Mouse (Mus musculus): ENCODE results near the gene I0C0044D17Rik. TPM values are rescaled to one million over a fixed set of nuclear protein-coding genes. Genes with fewer than 3 reads are reported as not detected.
"Not testable (repeated sequence)": the region's sequence is repeated elsewhere in the genome, so short reads cannot be mapped to it uniquely, and the experiment has no call there.

The I0C0044D17Rik gene
- polyA plus RNA-seq, 1 experiment, result not detected

DNA sequence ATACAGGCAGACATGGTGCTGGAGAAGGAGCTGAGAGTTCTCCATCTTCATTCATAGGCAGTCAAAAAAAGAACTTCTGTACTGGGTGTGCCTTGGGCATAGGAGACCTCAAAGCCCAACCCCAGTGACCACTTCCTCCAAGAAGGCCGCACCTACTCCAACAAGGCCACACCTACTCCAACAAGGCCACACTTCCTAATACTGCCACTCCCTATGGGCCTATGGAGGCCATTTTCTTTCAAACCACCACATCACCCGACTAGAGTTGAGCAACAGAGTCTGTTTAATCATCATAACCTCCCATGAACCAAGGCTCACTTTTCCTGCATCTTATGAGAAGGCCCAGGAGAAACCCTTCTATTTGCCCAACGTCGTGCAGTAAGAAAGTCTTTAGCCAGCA, 21.6 kb upstream of the I0C0044D17Rik start:
- Histone ChIP-seq H3K4me3 (ENCODE audit: insufficient read depth, poor library complexity, severe bottlenecking) (no peak overlapping the region), H3K36me3 (ENCODE audit: control insufficient read depth, insufficient read depth) (no peaks in the 10 kb centered on the region), H3K79me3 (ENCODE audit: low read depth) (no peaks in the 10 kb centered on the region), H3K79me2 (ENCODE audit: control insufficient read depth, insufficient read depth) (no peaks in the 10 kb centered on the region), H3K27me3 (ENCODE audit: control insufficient read depth, insufficient read depth, insufficient read length) (no peaks in the 10 kb centered on the region), H3ac (ENCODE audit: control insufficient read depth, insufficient read length, low read depth) (no peak overlapping the region)
- no peak for TF ChIP-seq CEBPB (IDR thresholded peaks at IDR 0.05; ENCODE audit: low read depth)
- no peak for TF ChIP-seq CTCF (IDR thresholded peaks at IDR 0.05; ENCODE audit: control insufficient read depth, insufficient read depth, insufficient read length)
- no peak for TF ChIP-seq FOSL1 (IDR thresholded peaks at IDR 0.05; ENCODE audit: insufficient read depth, low read length, poor library complexity, severe bottlenecking)
- TF ChIP-seq MYOG (IDR thresholded peaks at IDR 0.05; ENCODE audit: control insufficient read depth, extremely low read depth, insufficient read length), result no peak
- no peak for TF ChIP-seq MYOD1 (IDR thresholded peaks at IDR 0.05; ENCODE audit: control insufficient read depth, insufficient read length, low read depth)
- no peak for TF ChIP-seq MAX (IDR thresholded peaks at IDR 0.05)
- TF ChIP-seq USF1 (IDR thresholded peaks at IDR 0.05; ENCODE audit: low read depth), result no peak

DNA sequence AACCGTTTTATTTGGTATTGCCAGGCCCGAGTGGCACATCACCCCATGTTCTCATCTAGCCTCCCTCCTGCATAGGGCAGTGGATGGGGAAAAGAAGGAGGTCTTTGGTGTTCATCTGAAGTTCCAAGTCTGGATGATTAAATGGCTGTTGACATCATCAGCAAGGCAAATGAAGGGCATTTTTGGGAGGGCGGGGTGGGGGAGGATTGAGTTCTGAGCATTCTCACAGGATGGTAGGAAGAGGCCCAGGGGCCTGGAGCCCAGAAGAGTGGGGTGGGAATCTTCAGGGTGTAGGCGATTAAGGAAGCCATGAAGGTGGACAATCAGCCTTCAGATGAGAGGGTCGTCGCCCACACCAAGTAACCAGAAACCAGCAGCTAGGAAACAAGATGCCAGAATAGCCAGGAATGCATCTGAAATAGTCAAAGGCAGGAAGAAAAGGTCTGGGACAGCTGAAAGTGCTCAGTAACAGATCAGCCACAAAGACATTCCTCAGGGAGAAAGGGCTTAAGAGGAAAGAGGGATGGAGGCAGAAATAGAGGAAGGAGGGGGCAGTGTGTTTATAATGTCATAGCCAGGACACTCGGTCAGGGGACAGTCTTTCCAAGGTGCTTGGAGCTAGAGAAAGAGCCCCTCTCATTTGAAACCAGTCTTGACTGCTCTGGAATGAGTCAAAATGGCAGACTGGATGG, 20.4 kb upstream of the I0C0044D17Rik start:
- Histone ChIP-seq H3K27me3 (ENCODE audit: control insufficient read depth, insufficient read depth, insufficient read length) (no peaks in the 10 kb centered on the region), H3K79me2 (ENCODE audit: control insufficient read depth, insufficient read depth) (no peaks in the 10 kb centered on the region), H3K36me3 (ENCODE audit: control insufficient read depth, insufficient read depth) (no peaks in the 10 kb centered on the region), H3K4me3 (ENCODE audit: insufficient read depth, poor library complexity, severe bottlenecking) (no peak overlapping the region), H3K79me3 (ENCODE audit: low read depth) (no peaks in the 10 kb centered on the region), H3ac (ENCODE audit: control insufficient read depth, insufficient read length, low read depth) (no peak overlapping the region)
- TF ChIP-seq USF1 (IDR thresholded peaks at IDR 0.05; ENCODE audit: low read depth) (no peak), MYOG (IDR thresholded peaks at IDR 0.05; ENCODE audit: control insufficient read depth, extremely low read depth, insufficient read length) (no peak), MYOD1 (IDR thresholded peaks at IDR 0.05; ENCODE audit: control insufficient read depth, insufficient read length, low read depth) (no peak), MAX (IDR thresholded peaks at IDR 0.05) (no peak), CTCF (IDR thresholded peaks at IDR 0.05; ENCODE audit: control insufficient read depth, insufficient read depth, insufficient read length) (no peak), FOSL1 (IDR thresholded peaks at IDR 0.05; ENCODE audit: insufficient read depth, low read length, poor library complexity, severe bottlenecking) (no peak), CEBPB (IDR thresholded peaks at IDR 0.05; ENCODE audit: low read depth) (no peak)

DNA sequence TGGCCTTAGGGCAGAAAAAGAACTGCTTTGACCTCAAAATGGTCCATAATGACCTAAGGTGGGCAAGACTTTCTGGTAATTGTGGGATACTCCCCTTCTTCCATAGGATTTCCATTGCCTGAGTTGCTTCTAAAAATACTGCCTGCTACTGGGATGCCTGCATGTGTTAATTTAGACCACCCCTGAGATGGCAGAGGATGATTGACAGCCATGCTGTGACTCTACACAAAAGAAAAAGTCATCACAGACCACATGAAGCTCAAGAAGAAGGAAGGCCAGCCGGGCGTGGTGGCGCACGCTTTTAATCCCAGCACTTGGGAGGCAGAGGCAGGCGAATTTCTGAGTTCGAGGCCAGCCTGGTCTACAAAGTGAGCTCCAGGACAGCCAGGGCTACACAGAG, 17.6 kb upstream of the I0C0044D17Rik start:
- not testable (repeated sequence) for H3ac ChIP-seq (ENCODE audit: control insufficient read depth, insufficient read length, low read depth); H3K36me3 ChIP-seq (ENCODE audit: control insufficient read depth, insufficient read depth); H3K79me2 ChIP-seq (ENCODE audit: control insufficient read depth, insufficient read depth); H3K79me3 ChIP-seq (ENCODE audit: low read depth); H3K4me3 ChIP-seq (ENCODE audit: insufficient read depth, poor library complexity, severe bottlenecking); H3K27me3 ChIP-seq (ENCODE audit: control insufficient read depth, insufficient read depth, insufficient read length)

DNA sequence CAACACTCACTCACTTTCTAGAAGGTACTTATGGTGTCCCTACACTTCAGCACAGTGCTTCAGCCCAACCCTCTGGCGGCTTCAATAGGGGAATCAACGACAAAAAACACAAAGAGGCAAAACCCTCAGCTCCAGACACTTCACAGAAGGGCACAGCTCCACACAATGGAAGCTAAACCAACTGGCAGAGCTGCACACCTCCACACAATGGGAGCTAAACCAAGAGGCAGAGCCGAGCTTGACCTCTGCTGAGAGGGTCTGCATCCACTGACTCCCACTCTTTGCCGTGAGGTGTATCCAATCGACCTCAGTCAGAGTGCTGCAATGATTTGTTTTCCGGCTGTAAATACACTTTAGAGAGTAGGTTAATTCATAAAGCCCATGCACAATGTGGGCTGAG, 16.9 kb upstream of the I0C0044D17Rik start:
- no peaks in the 10 kb centered on the region for H3K79me2 ChIP-seq (ENCODE audit: control insufficient read depth, insufficient read depth)
- H3K36me3 ChIP-seq (ENCODE audit: control insufficient read depth, insufficient read depth), result no peaks in the 10 kb centered on the region
- no peaks in the 10 kb centered on the region for H3K79me3 ChIP-seq (ENCODE audit: low read depth)
- no peak overlapping the region for H3ac ChIP-seq (ENCODE audit: control insufficient read depth, insufficient read length, low read depth)
- no peak for TF ChIP-seq CTCF (IDR thresholded peaks at IDR 0.05; ENCODE audit: control insufficient read depth, insufficient read depth, insufficient read length)
- no peak for TF ChIP-seq MYOG (IDR thresholded peaks at IDR 0.05; ENCODE audit: control insufficient read depth, extremely low read depth, insufficient read length)
- no peak for TF ChIP-seq MAX (IDR thresholded peaks at IDR 0.05)
- no peak for TF ChIP-seq MYOD1 (IDR thresholded peaks at IDR 0.05; ENCODE audit: control insufficient read depth, insufficient read length, low read depth)
- no peak for TF ChIP-seq FOSL1 (IDR thresholded peaks at IDR 0.05; ENCODE audit: insufficient read depth, low read length, poor library complexity, severe bottlenecking)
- H3K27me3 ChIP-seq (ENCODE audit: control insufficient read depth, insufficient read depth, insufficient read length), result no peaks in the 10 kb centered on the region
- no peak overlapping the region for H3K4me3 ChIP-seq (ENCODE audit: insufficient read depth, poor library complexity, severe bottlenecking)

DNA sequence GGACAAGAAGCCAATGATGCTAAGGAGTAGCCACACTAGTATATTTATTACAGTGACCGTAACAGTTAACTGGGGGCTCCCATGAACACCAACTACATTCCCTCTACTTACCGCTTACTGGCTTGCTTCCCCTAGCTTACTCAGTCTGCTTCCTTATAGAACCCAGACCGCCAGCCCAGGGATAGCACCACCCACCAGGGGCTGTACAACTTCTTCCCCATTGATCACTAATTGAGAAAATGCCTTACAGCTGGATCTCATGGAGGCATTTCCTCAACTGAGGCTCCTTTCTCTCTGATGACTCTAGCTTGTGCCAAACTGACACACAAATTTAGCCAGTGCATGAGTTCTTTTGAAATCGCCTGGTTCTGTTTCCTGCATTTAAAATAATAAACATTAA, 15.3 kb upstream of the I0C0044D17Rik start:
- Histone ChIP-seq H3K4me3 (ENCODE audit: insufficient read depth, poor library complexity, severe bottlenecking) (no peak overlapping the region), H3K79me2 (ENCODE audit: control insufficient read depth, insufficient read depth) (no peaks in the 10 kb centered on the region)
- TF ChIP-seq USF1 (IDR thresholded peaks at IDR 0.05; ENCODE audit: low read depth) (no peak), FOSL1 (IDR thresholded peaks at IDR 0.05; ENCODE audit: insufficient read depth, low read length, poor library complexity, severe bottlenecking) (no peak), MYOG (IDR thresholded peaks at IDR 0.05; ENCODE audit: control insufficient read depth, extremely low read depth, insufficient read length) (no peak), CTCF (IDR thresholded peaks at IDR 0.05; ENCODE audit: control insufficient read depth, insufficient read depth, insufficient read length) (no peak), MYOD1 (IDR thresholded peaks at IDR 0.05; ENCODE audit: control insufficient read depth, insufficient read length, low read depth) (no peak), MAX (IDR thresholded peaks at IDR 0.05) (no peak), CEBPB (IDR thresholded peaks at IDR 0.05; ENCODE audit: low read depth) (no peak)

More for the DNA sequence above, 15.3 kb upstream of the I0C0044D17Rik start:
- Histone ChIP-seq H3K36me3 (ENCODE audit: control insufficient read depth, insufficient read depth) (no peaks in the 10 kb centered on the region), H3K79me3 (ENCODE audit: low read depth) (no peaks in the 10 kb centered on the region), H3ac (ENCODE audit: control insufficient read depth, insufficient read length, low read depth) (no peak overlapping the region), H3K27me3 (ENCODE audit: control insufficient read depth, insufficient read depth, insufficient read length) (no peaks in the 10 kb centered on the region)

Measured in C2C12 (cell line).